Mouse (Mus musculus): ENCODE results near the gene Tenm3. TPM values are rescaled to one million over a fixed set of nuclear protein-coding genes. Genes with fewer than 3 reads are reported as not detected.

Gene Tenm3
- total and polyA plus RNA-seq, 2 experiments from 2014 or later, result 25.0 to 160 TPM

GRCm38 (mm10) chr8:48380035-48380434 lies 463.7 kb downstream of the Tenm3 start:
- WGBS, result 78% methylated on average over 12 of the region's 12 CpGs
- Histone ChIP-seq H3K4me1 (ENCODE audit: insufficient read depth, low read length) (no peaks in the 10 kb centered on the region), H3K27ac (ENCODE audit: low read depth, low read length) (no peak overlapping the region)

GRCm38 (mm10) chr8:48376774-48377173 lies 467.0 kb downstream of the Tenm3 start:
- H3K4me2 ChIP-seq (ENCODE audit: low read depth, low read length, poor library complexity, severe bottlenecking), result no peak overlapping the region
- DNase-seq (ENCODE audit: low spot score) (peak; percentile 85), ATAC-seq (ENCODE audit: low FRiP score) (peak; percentile 54)
- H3K9me3 ChIP-seq (ENCODE audit: low read length), result no peaks in the 10 kb centered on the region
- TF ChIP-seq CTCF (IDR thresholded peaks at IDR 0.05), result no peak
- H3K27ac ChIP-seq (ENCODE audit: low read depth, low read length), result no peak overlapping the region
- no peak overlapping the region for H3K9ac ChIP-seq (replicated peaks; ENCODE audit: low read length, poor library complexity, severe bottlenecking)
- no peak overlapping the region for H3K4me3 ChIP-seq (ENCODE audit: low read depth, low read length)
- no peaks in the 10 kb centered on the region for H3K36me3 ChIP-seq (ENCODE audit: insufficient read depth, low read length)
- 55% methylated on average over 6 of the region's 6 CpGs for WGBS
- no peaks in the 10 kb centered on the region for H3K27me3 ChIP-seq (ENCODE audit: insufficient read depth, low read length)
- no peaks in the 10 kb centered on the region for H3K4me1 ChIP-seq (ENCODE audit: insufficient read depth, low read length)

More at GRCm38 (mm10) chr8:48380035-48380434, 463.7 kb downstream of the Tenm3 start:
- no peak for DNase-seq (ENCODE audit: low spot score)
- Histone ChIP-seq H3K4me3 (ENCODE audit: low read depth, low read length) (no peak overlapping the region), H3K27me3 (ENCODE audit: insufficient read depth, low read length) (no peaks in the 10 kb centered on the region), H3K4me2 (ENCODE audit: low read depth, low read length, poor library complexity, severe bottlenecking) (no peak overlapping the region), H3K9me3 (ENCODE audit: low read length) (no peaks in the 10 kb centered on the region), H3K36me3 (ENCODE audit: insufficient read depth, low read length) (no peaks in the 10 kb centered on the region), H3K9ac (replicated peaks; ENCODE audit: low read length, poor library complexity, severe bottlenecking) (no peak overlapping the region)
- no peak for TF ChIP-seq CTCF (IDR thresholded peaks at IDR 0.05)
- no peak for ATAC-seq (ENCODE audit: low FRiP score)

- DNase-seq (ENCODE audit: low spot score) (no peak), ATAC-seq (ENCODE audit: low FRiP score) (peak; percentile 27; the same call in 1 of the 2 replicates)
- Histone ChIP-seq H3K9me3 (ENCODE audit: low read length) (no peaks in the 10 kb centered on the region), H3K27me3 (ENCODE audit: insufficient read depth, low read length) (no peaks in the 10 kb centered on the region), H3K9ac (replicated peaks; ENCODE audit: low read length, poor library complexity, severe bottlenecking) (no peak overlapping the region), H3K4me1 (ENCODE audit: insufficient read depth, low read length) (no peaks in the 10 kb centered on the region), H3K4me2 (ENCODE audit: low read depth, low read length, poor library complexity, severe bottlenecking) (no peak overlapping the region), H3K27ac (ENCODE audit: low read depth, low read length) (no peak overlapping the region), H3K36me3 (ENCODE audit: insufficient read depth, low read length) (no peaks in the 10 kb centered on the region), H3K4me3 (ENCODE audit: low read depth, low read length) (no peak overlapping the region)
- WGBS, result 59% methylated on average over 5 of the region's 5 CpGs
- TF ChIP-seq CTCF (IDR thresholded peaks at IDR 0.05), result no peak
Observed at GRCm38 (mm10) chr8:48375183-48375582, 468.6 kb downstream of the Tenm3 start.

- H3K27ac ChIP-seq (ENCODE audit: low read depth, low read length), result no peak overlapping the region
- no peak overlapping the region for H3K4me3 ChIP-seq (ENCODE audit: low read depth, low read length)
- ATAC-seq (ENCODE audit: low FRiP score) (no peak), DNase-seq (ENCODE audit: low spot score) (no peak)
- no peaks in the 10 kb centered on the region for H3K9me3 ChIP-seq (ENCODE audit: low read length)
- no peak overlapping the region for H3K9ac ChIP-seq (replicated peaks; ENCODE audit: low read length, poor library complexity, severe bottlenecking)
- no peak for TF ChIP-seq CTCF (IDR thresholded peaks at IDR 0.05)
- no peak overlapping the region for H3K4me2 ChIP-seq (ENCODE audit: low read depth, low read length, poor library complexity, severe bottlenecking)
- H3K4me1 ChIP-seq (ENCODE audit: insufficient read depth, low read length), result no peaks in the 10 kb centered on the region
- 93% methylated on average over 11 of the region's 11 CpGs for WGBS
- no peaks in the 10 kb centered on the region for H3K27me3 ChIP-seq (ENCODE audit: insufficient read depth, low read length)
- no peaks in the 10 kb centered on the region for H3K36me3 ChIP-seq (ENCODE audit: insufficient read depth, low read length)
Observed at GRCm38 (mm10) chr8:48373404-48373803, 470.3 kb downstream of the Tenm3 start.

GRCm38 (mm10) chr8:48367164-48367563 lies 476.6 kb downstream of the Tenm3 start:
- 71% methylated on average over 10 of the region's 10 CpGs for WGBS
- Histone ChIP-seq H3K27me3 (ENCODE audit: insufficient read depth, low read length) (no peaks in the 10 kb centered on the region), H3K27ac (ENCODE audit: low read depth, low read length) (no peak overlapping the region), H3K4me1 (ENCODE audit: insufficient read depth, low read length) (no peaks in the 10 kb centered on the region), H3K9me3 (ENCODE audit: low read length) (no peaks in the 10 kb centered on the region), H3K9ac (replicated peaks; ENCODE audit: low read length, poor library complexity, severe bottlenecking) (no peak overlapping the region), H3K4me3 (ENCODE audit: low read depth, low read length) (no peak overlapping the region), H3K36me3 (ENCODE audit: insufficient read depth, low read length) (no peaks in the 10 kb centered on the region), H3K4me2 (ENCODE audit: low read depth, low read length, poor library complexity, severe bottlenecking) (no peak overlapping the region)
- no peak for TF ChIP-seq CTCF (IDR thresholded peaks at IDR 0.05)
- ATAC-seq (ENCODE audit: low FRiP score) (no peak), DNase-seq (ENCODE audit: low spot score) (no peak)

GRCm38 (mm10) chr8:48356849-48357248 lies 486.9 kb downstream of the Tenm3 start:
- no peak for DNase-seq (ENCODE audit: low spot score)
- no peak for ATAC-seq (ENCODE audit: low FRiP score)
- TF ChIP-seq CTCF (IDR thresholded peaks at IDR 0.05), result no peak
- H3K27me3 ChIP-seq (ENCODE audit: insufficient read depth, low read length), result no peaks in the 10 kb centered on the region
- H3K27ac ChIP-seq (ENCODE audit: low read depth, low read length), result no peak overlapping the region
- no peak overlapping the region for H3K9ac ChIP-seq (replicated peaks; ENCODE audit: low read length, poor library complexity, severe bottlenecking)
- no peaks in the 10 kb centered on the region for H3K4me1 ChIP-seq (ENCODE audit: insufficient read depth, low read length)
- no peak overlapping the region for H3K4me3 ChIP-seq (ENCODE audit: low read depth, low read length)
- H3K36me3 ChIP-seq (ENCODE audit: insufficient read depth, low read length), result no peaks in the 10 kb centered on the region
- peaks cover 5% of the 10 kb centered on the region; the same call in 1 of the 2 replicates for H3K9me3 ChIP-seq (ENCODE audit: low read length)
- 87% methylated on average over 2 of the region's 2 CpGs for WGBS
- H3K4me2 ChIP-seq (ENCODE audit: low read depth, low read length, poor library complexity, severe bottlenecking), result no peak overlapping the region
